Comparison of ENCODE assay signal across 8 mouse cellular contexts in genomic region chr7:45215673-45216441, GRCm38 (mm10). TPM values are rescaled to one million over a fixed set of nuclear protein-coding genes. Genes with fewer than 3 reads are reported as not detected.
DNase-seq lines count a peak whose midpoint lies in the region; ATAC-seq and TF ChIP-seq lines count a peak whose summit lies in the region.

Gene Tead2, plus strand, starts transcription at chr7:45215753.

- no peaks in the 10 kb centered on the region for H3K9me3 ChIP-seq in limb, embryonic 15.5 days

- H3ac ChIP-seq in myocyte (ENCODE audit: control insufficient read depth, insufficient read length) = no peak within 1 kb of the TSS

- no peaks in the 10 kb centered on the region for H3K4me1 ChIP-seq in kidney, adult 2 months (ENCODE audit: control insufficient read depth, insufficient read depth, low read length)
- H3K4me1 ChIP-seq in limb, embryonic 15.5 days = peaks cover 37% of the 10 kb centered on the region

- H3K36me3 ChIP-seq in kidney, adult 2 months (ENCODE audit: control insufficient read depth, insufficient read depth, low read length) = no peaks in the 10 kb centered on the region
- H3K36me3 ChIP-seq in limb, embryonic 15.5 days = peaks cover 31% of the 10 kb centered on the region
- H3K36me3 ChIP-seq in myocyte (ENCODE audit: control insufficient read depth, insufficient read depth) = no peaks in the 10 kb centered on the region

- no peak for TF ChIP-seq CTCF in kidney, adult 2 months (conservative IDR thresholded peaks at IDR 0.05; ENCODE audit: insufficient read depth, insufficient read length, low read depth, low read length)

- peak within 1 kb of the TSS; percentile 59 for H3K4me3 ChIP-seq in kidney, adult 2 months (ENCODE audit: insufficient read depth, low read depth, low read length)
- H3K4me3 ChIP-seq in limb, embryonic 15.5 days = peak within 1 kb of the TSS; percentile 75
- peak within 1 kb of the TSS; percentile 58 for H3K4me3 ChIP-seq in myocyte

- ATAC-seq in limb, embryonic 15.5 days (ENCODE audit: insufficient number of reproducible peaks, low FRiP score, low TSS enrichment, low read depth) = peak; percentile 61

- peak within 1 kb of the TSS; percentile 74 for H3K4me2 ChIP-seq in limb, embryonic 15.5 days
- peak within 1 kb of the TSS; percentile 90 for H3K4me2 ChIP-seq in myocyte (ENCODE audit: low read depth)

- H3K27me3 ChIP-seq in kidney, adult 2 months (replicated peaks; ENCODE audit: control insufficient read depth, insufficient read depth, low read length) = 0 out of 2 replicates have a peak, but pooled peaks cover 2% of the 10 kb centered on the region
- peaks cover 16% of the 10 kb centered on the region for H3K27me3 ChIP-seq in limb, embryonic 15.5 days
- H3K27me3 ChIP-seq in myocyte (ENCODE audit: control insufficient read depth, insufficient read depth, insufficient read length) = no peaks in the 10 kb centered on the region

- no peak within 1 kb of the TSS for H3K27ac ChIP-seq in kidney, adult 2 months (ENCODE audit: insufficient read depth, low read depth, low read length)
- H3K27ac ChIP-seq in limb, embryonic 15.5 days = peak within 1 kb of the TSS; percentile 95

- TF ChIP-seq POLR2A in kidney, adult 2 months (IDR thresholded peaks at IDR 0.05; ENCODE audit: low read depth, low read length) = no peak
- no peak for TF ChIP-seq POLR2A in myocyte (IDR thresholded peaks at IDR 0.05; ENCODE audit: insufficient read length, low read depth)

- intact Hi-C loops in heart, postnatal 14 days (cut with DNase I) = no loop called here

- no peaks in the 10 kb centered on the region for H3K79me2 ChIP-seq in myocyte (ENCODE audit: control insufficient read depth, insufficient read depth)

- peak within 1 kb of the TSS; percentile 97 for H3K9ac ChIP-seq in limb, embryonic 15.5 days

- DNase-seq in kidney, adult 2 months = peak; percentile 45
- no peak for DNase-seq in kidney, adult 9 months
- peak; percentile 89 for DNase-seq in embryo, embryonic 9.5 days (ENCODE audit: extremely low spot score)
- DNase-seq in heart, postnatal 14 days = peak; percentile 66 to 71
- DNase-seq in right cerebral cortex, postnatal 25 days = no peak
- DNase-seq in cerebellum, adult 8-10 months = no peak

- WGBS in kidney, adult 2 months = 2% methylated on average over 55 of the region's 55 CpGs
- WGBS in limb, embryonic 15.5 days = 0% methylated on average over 54 of the region's 55 CpGs

TF ChIP-seq in myocyte, 11 proteins besides CTCF, POLR2A, EP300 and RAD21:
- TF ChIP-seq CEBPB (IDR thresholded peaks at IDR 0.05; ENCODE audit: insufficient read depth, poor library complexity, severe bottlenecking) (no peak), POLR2AphosphoS2 (IDR thresholded peaks at IDR 0.05; ENCODE audit: insufficient read length, low read depth) (peak; percentile 21), MYOG (IDR thresholded peaks at IDR 0.05; ENCODE audit: control insufficient read depth in 1 of 3, insufficient read depth in 1 of 3, insufficient read length in 2 of 3, low read depth in 2 of 3) (no peak)
TF ChIP-seq in myocyte: peak in this region for 1.

RNA-seq across cellular contexts. Expression of gene Tead2, which starts in this region (rescaled TPM):
- polyA plus RNA-seq in kidney, adult 2 months (2012; rRNA removed) = 10.0 and 13.2 TPM in 2 replicates
- total RNA-seq in heart, postnatal 14 days (2021) = 10 to 100 TPM; 10.1 to 14.4 TPM
- 131 and 134 TPM in 2 replicates for polyA plus RNA-seq in limb, embryonic 15.5 days (2015; fragmentation: Nextera tagmentation; extraction: Ambion mirVana)
- 93.3 TPM for polyA plus RNA-seq in myocyte (2012; fragmentation: generic; extraction: Trizol)

Comparison
In these comparisons a context has a peak if more than half of its experiments do, and no peak if none do; other contexts are left out.
1. DNase-seq: peak in kidney, adult 2 months (single experiment), embryo, embryonic 9.5 days (single experiment) and heart, postnatal 14 days (2 of 2); none in kidney, adult 9 months (single experiment), right cerebral cortex, postnatal 25 days (single experiment) and cerebellum, adult 8-10 months (single experiment).
2. Peak in every context shown above with its lines, with median percentiles within 50 percentile points of each other: H3K4me3 ChIP-seq.